Mouse (Mus musculus): Measurements from ENCODE around the gene Egfr.

Egfr gene

DNA sequence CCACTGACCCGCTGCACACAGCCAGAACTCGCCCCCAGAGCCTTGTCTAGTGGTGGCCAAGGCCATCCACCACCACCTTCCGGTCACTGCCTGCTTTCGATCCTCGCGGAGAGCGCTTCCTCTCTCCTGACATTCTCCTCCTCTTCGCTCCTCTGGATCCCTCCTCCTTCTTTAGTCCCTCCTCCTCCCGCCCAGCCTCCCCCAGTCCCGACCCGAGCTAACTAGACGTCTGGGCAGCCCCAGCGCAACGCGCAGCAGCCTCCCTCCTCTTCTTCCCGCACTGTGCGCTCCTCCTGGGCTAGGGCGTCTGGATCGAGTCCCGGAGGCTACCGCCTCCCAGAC, at the start of gene Egfr:
Egfr (plus strand) TSS at position 197 of the 342 bp plus-strand sequence.
- DNase-seq (ENCODE audit: low spot score in 2 of 2): peak; percentile 70 to 82

- DNase-seq (ENCODE audit: low spot score in 2 of 2): no peak
These were observed 48.8 kb upstream of the Egfr start for GRCm38 (mm10) chr11:16703221-16703620.

DNA sequence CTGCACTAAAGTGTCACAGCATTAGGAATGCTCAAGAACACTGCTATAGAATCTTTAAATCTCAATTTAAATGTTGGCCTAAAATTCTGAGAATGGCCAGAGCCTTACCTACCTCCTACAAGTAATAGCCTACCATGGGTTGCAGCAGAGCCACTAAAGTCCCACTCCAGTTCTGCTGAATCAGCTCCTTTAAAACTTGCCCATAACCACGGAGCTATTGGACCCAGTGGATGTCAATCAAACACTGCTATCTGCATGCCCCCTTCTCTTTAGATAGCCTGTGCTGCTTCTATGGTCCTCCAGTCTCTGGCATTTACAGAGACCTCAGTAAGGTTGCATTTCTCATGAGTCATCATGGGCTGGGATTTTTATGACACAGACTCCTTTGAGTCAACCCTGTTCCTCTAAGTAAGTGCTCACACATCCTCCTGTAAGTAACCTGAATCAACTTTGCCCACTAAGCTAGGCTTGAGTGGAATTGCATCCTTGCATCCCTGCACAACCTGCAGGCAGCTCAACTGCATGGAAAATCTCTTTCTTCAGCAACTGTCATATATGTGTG, 16.8 kb upstream of the Egfr start:
- no peak for DNase-seq (ENCODE audit: low spot score in 2 of 2)

- DNase-seq (ENCODE audit: low spot score in 2 of 2): no peak
These were observed 14.7 kb upstream of the Egfr start for GRCm38 (mm10) chr11:16737323-16737722.

DNA sequence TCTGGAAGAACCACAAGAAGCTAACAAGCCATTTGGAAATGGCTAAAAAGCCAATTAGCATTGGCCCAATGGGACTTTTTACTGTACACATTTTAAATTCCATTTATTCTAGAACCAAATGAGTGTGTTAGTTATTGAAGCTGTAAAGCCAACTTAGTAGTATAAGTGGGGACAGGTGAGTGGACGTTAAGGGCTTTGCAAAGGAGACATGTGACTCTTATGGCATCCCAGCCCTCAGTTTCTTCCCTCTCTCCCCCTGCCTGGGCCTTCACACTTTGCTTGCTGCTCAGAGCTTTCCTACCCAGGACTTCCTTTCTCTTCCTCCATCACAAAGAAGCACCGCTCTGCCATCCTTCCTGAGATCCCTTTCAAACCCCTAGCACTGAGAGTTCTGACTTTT, 13.3 kb upstream of the Egfr start:
- DNase-seq (ENCODE audit: low spot score in 2 of 2): no peak

GRCm38 (mm10) chr11:16739155-16739554, 12.8 kb upstream of the Egfr start:
- DNase-seq (ENCODE audit: low spot score in 2 of 2): no peak

DNA sequence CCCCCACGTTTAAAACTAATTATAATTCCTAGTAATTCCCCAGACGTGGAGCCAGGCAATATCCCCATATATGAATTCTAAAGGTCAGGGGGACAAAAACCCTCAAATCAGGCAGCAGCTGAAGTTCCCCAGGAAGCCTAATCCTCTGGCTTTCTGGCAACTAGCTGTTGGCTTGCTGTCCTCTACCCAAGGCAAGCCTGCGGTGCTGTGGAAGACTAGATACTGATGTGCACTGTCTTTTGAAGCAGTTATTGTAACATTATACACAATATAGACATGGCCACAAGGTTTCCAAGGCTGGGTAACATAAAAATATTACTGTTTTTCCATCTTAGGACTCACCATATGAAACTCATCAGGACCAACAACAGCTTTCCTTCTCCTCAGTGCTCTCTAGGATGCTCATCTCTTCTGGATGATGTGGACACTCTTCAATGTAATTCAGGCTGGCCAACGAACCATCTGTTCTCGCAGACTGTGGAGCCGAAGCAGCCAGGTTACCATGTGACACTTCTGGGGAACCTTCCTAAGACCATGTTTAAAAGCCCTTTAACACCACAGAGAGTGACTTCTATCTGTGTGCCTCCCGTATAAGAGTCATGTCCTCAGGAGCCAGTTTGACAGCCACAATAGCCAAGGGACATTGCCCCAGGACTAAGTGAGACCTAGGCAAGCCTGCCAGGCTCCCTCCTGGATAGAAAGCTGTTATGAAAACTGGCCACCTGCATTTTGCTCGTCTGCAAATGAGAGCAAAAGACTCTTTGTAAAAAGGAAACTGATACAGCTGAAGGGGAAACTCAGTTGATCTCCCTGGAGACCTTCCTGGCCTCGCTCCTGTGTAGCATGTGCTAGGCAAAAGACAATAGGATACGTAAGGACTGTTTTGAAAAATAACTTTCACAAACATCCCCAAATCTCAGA, 11.1 kb upstream of the Egfr start:
- DNase-seq (ENCODE audit: low spot score in 2 of 2): no peak

GRCm38 (mm10) chr11:16742251-16742650, 9.8 kb upstream of the Egfr start:
- no peak for DNase-seq (ENCODE audit: low spot score in 2 of 2)

DNA sequence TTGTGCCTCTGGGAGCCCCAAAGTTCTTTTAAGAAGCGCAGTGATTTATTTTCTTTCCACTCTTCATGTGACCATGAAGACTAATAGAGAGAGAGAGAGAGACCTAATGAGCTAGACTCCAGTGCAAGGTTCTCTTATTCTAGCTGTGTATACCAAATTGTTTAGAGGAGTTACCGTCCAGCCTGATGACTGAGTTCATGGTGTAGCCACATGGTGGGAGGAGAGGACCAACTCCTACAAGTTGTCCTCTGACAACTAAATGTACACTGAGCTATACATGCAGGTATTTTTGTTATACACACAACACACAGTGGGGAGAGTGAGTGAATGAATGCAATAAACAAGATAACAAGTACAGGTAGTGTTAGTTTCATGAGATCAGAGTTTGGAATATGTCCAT, 9.2 kb upstream of the Egfr start:
- no peak for DNase-seq (ENCODE audit: low spot score in 2 of 2)

GRCm38 (mm10) chr11:16751457-16751982, 483 bp upstream of the Egfr start:
- DNase-seq (ENCODE audit: low spot score in 2 of 2): no peak

DNA sequence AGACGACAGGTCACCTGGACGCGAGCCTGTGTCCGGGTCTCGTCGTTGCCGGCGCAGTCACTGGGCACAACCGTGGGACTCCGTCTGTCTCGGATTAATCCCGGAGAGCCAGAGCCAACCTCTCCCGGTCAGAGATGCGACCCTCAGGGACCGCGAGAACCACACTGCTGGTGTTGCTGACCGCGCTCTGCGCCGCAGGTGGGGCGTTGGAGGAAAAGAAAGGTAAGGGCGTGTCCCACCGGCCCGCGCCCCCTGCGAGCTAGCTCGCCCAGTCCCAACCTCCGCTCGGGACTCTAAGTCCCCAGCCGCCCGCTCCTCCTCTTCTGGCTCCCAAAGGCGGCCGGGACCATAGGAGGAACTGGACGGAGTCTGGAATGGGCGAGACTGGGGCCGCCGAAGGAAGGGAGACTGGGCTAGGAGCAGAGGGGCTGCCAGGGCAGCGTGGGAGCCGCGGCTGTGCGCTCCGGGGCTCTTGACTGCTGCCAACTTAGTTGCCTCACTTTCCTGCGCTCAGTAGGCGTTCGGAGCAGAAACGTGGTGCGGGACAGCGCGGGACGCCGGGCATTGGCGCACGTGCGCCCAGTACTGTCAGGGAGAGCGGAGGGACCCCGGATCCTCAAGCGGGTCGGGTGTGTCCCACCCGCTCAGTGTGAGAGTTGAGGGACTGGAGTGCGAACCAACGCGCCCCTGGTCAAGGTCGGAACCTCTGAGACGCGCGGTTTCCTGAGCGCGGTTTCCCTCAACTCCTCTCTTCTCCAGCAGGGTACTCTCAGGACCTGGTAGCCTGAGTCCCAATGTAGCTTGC, 548 bp downstream of the Egfr start:
- peak in 1 of 2 experiments; percentile 31 for DNase-seq (ENCODE audit: low spot score in 2 of 2)

GRCm38 (mm10) chr11:16753154-16754040, 1.4 kb downstream of the Egfr start:
- DNase-seq (ENCODE audit: low spot score in 2 of 2): peak in 1 of 2 experiments; percentile 52

DNA sequence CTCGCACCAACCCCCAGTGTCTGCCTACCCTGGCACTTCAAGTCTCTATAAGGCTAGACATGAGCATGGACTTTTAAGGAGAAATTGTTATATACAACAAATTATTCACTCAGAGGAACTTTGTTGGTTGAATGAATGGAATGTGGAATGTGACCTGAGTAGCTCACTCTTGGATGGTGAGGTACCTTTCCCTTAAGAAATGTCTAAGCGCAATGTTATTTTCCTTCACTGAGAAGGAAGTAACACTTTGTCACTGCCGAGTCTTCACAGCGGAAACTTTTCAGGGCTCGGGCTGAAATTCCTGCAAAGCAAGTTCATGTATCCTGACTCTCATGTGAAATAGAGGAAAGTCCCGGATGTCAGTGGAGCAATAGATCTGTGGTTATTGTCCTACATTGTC, 7.9 kb downstream of the Egfr start:
- no peak for DNase-seq (ENCODE audit: low spot score in 2 of 2)

DNA sequence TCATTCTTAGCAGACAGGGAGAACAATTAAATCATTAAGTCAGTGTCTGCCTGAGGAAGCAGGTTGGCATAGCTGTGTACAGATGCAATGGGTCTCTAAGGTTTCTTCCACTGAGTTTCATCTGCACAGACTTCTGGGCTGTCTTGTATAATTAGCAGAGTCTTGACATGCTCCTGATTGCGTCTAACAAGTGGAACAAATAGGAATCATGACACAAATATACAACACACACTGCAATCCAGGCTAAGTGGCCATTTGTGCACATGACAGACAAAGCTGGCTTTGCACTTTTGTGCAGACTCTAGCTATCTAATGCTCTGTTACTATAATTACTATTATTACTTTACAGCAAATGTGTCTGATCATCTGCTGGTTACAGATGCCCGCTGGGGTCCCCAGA, 9.2 kb downstream of the Egfr start:
- no peak for DNase-seq (ENCODE audit: low spot score in 2 of 2)

DNA sequence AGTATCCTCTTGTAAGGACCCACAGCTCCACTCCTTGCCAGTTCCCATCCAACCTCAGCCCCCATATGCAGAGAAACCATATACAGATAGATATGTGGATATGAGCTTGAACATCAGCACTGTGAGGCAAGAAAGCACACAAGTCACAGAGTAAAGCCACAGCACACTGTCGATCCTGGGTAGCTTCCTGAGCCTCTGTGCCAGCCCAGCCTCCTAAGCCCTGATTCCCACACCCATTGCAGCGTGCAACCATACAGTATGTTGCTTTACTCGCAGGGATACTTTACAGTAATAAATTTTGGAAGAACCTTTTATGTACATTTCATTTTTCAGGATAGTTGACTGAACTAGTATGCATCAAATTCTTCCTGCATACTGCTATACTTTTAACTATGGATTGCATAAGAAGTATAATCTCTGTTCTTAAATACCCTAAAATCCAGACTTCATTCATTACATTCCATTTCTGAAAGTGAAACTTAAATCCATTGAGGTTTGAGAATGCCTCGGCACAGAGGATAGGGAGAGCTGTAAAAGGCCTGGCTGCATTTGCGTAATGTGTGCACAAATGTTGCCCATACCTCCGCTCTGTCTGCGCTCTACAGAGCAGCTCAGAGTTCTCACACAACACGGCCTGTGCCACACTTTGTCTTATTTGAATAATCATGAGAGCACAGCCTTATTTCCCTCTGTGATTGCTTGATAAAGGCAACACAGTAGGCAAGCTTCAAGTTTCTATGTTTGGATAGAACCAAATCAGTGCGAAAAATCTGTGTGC, 14.2 kb downstream of the Egfr start:
- DNase-seq (ENCODE audit: low spot score in 2 of 2): no peak

- DNase-seq (ENCODE audit: low spot score in 2 of 2): no peak
These were observed 16.0 kb downstream of the Egfr start for GRCm38 (mm10) chr11:16767984-16768383.

- DNase-seq (ENCODE audit: low spot score in 2 of 2): peak in 1 of 2 experiments; percentile 38
These were observed 17.3 kb downstream of the Egfr start for GRCm38 (mm10) chr11:16769276-16769675.

DNA sequence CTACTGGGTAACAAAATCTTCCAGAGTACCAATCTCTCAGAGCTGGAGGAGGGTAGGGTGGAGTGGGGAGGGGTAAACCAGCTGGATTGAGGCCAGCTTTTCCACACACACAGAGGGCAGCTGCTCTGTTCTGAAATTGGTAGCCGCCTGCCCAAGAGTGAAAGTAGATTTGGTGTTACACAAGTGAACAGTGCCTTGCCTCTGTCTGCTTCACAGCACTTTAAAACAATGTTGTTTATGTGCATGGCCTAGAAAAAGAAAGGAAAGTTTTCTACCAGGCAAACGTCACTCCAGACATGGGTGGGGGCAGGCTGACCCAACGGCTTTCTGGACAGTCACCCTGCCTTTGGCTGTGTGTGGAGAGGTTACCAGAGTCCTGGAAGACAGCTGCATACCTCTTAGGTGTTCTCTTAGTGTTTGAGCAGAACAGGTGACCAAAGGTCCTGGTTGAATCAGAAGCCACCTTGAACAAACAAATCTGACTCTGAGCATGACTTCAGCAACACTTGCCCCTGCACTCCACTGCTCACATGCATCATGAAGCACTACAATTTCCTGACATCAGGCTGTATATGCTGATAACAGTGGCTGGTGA, 17.8 kb downstream of the Egfr start:
- no peak for DNase-seq (ENCODE audit: low spot score in 2 of 2)

GRCm38 (mm10) chr11:16770966-16771365, 19.0 kb downstream of the Egfr start:
- no peak for DNase-seq (ENCODE audit: low spot score in 2 of 2)

DNA sequence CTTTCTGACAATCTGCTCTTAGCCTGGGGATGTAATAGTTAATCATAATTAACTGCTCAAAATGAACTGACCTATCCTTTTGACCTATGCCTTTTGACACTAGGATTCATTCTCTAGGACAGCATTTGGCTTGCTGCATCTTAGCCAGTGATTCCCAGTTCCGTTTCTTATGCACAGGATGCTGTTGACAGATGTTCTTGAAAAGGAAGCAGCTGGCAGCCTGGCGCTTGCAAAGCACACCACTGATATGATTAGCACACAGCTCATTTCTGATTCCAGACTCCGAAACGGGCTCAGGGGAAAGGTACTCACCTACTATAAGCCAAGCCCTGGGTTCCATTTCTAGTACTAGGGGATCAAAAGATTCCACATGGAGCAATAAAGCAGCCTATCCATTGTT, 20.7 kb downstream of the Egfr start:
- no peak for DNase-seq (ENCODE audit: low spot score in 2 of 2)

Measured in urinary bladder, postnatal 36 days (tissue).